Mouse (Mus musculus): ENCODE results near the gene Hivep3. TPM values are rescaled to one million over a fixed set of nuclear protein-coding genes. Genes with fewer than 3 reads are reported as not detected.

The Hivep3 gene
- total and polyA plus RNA-seq, 2 experiments = 0.95 to 1.5 TPM

DNA sequence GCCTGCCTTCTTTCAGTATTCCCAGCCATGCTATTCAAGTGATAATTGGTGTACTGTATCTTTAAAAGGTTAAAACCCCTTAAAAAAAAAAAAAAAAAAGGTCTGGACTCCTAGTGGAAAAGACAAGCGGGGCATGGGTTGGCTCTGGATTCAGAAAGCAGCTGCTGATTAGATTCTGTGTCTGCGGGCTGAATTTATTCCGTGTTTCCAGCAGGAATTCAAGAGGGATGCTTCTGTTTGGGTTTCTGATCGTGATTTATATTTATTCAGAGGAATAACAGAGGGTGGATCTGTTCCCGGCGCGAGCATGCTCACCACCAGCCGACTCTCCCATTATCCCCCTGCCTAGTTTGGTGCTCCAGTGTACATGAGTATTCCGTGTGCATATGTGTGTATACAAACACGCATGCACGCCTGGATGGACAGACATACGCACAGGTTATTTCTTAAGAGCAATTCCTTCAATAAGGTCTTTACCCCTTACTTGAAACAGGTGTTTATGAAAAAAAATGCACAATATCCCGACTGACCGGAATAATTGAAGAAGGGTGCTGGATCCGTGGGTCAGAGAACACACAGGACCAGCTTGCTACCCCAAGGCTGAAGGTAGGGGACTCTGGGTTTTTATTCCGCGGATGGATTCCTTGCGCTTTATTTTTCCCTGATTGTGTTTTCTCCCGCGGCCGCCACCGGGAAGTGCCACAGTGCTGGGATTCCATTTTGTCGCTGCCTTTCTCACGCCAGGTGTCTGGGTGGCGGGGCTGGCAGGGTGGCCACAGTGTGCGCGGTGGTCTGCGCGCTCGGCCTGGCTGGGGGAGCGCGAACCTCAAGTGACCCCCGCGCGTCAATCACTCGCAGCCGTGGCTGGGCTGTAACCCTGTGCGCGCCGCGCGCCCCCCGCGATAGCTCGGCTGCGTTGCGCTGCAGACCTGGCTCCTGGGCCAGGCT is 80.9 kb downstream of the Hivep3 start:
- Histone ChIP-seq H3K4me3 (ENCODE audit: insufficient read depth, low read depth, low read length) (peak overlapping the region; percentile 66), H3K36me3 (ENCODE audit: control insufficient read depth, insufficient read depth, low read length) (no peaks in the 10 kb centered on the region), H3K4me1 (ENCODE audit: control insufficient read depth, insufficient read depth, low read length) (0 out of 2 replicates have a peak, but pooled peaks cover 1% of the 10 kb centered on the region), H3K79me2 (ENCODE audit: control insufficient read depth, insufficient read depth, low read length) (peaks cover 4% of the 10 kb centered on the region; the same call in 1 of the 2 replicates), H3K27ac (replicated peaks; ENCODE audit: insufficient read depth, low read depth, low read length) (no peak overlapping the region; the same call in 1 of the 2 replicates), H3K9ac (ENCODE audit: low read depth, low read length) (peak overlapping the region; percentile 68), H3K27me3 (ENCODE audit: control insufficient read depth, insufficient read depth, low read length) (peaks cover 9% of the 10 kb centered on the region; the same call in 1 of the 2 replicates)
- no peak for TF ChIP-seq POLR2A (IDR thresholded peaks at IDR 0.05; ENCODE audit: extremely low read depth, insufficient read depth, low read length)
- TF ChIP-seq CTCF (IDR thresholded peaks at IDR 0.05; ENCODE audit: low read depth, low read length) = no peak
- no peak for DNase-seq (ENCODE audit: extremely low read depth, low read depth, low spot score)
- WGBS = 8% methylated on average over 47 of the region's 47 CpGs

DNA sequence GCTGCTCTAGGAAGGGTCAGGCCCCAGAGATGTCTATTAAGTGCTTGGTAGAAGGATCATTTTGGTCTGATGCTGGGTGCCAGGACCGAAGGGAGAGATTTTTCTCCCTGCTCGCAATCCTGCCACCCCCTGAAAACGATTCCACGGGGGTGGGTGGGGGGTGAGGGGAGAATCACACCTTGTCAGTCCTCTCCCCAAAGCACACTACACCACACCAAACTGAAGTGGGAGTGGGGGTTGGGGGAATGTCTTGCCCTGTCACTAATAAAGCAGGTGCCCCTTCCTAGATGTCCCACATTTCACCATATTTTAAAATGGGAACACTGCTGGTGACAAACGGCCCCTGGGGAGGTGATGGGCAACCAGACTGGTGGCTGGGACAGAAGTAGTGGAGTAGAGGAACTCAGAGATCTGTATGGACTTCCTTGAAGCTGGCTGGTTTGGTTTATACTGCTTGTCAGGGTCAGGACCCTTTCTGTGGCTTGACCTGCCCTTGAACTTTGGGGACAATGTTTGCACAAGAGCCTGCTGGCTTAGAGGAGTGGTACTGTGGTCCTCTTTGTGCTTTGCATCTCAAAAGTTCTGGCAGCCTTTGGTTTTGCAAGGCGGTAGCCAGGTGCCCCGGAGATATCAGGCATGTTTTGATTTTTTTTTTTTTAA is 81.7 kb downstream of the Hivep3 start:
- H3K9ac ChIP-seq (ENCODE audit: low read depth, low read length) = peak overlapping the region; percentile 68

DNA sequence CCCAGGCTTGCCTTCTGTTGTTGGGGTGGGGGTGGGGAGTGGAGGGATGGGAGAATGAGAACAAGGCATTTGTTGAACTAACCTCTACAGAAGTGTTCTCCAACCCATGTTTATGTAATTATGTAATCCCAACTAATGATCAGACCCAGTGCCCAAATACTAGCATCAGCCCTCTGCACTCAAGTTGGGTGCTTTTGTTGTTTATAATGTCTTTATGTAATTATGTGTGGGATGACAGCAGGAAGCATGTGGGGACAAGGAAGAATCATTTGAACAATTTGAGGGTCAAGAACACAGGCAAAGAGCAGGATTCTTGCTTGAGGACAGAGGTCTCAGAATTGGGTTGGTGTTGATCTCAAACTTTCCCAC is 82.2 kb downstream of the Hivep3 start:
- Histone ChIP-seq H3K79me2 (ENCODE audit: control insufficient read depth, insufficient read depth, low read length) (peaks cover 4% of the 10 kb centered on the region; the same call in 1 of the 2 replicates), H3K4me1 (ENCODE audit: control insufficient read depth, insufficient read depth, low read length) (0 out of 2 replicates have a peak, but pooled peaks cover 1% of the 10 kb centered on the region), H3K4me3 (ENCODE audit: insufficient read depth, low read depth, low read length) (no peak overlapping the region), H3K36me3 (ENCODE audit: control insufficient read depth, insufficient read depth, low read length) (no peaks in the 10 kb centered on the region), H3K27me3 (ENCODE audit: control insufficient read depth, insufficient read depth, low read length) (peaks cover 9% of the 10 kb centered on the region; the same call in 1 of the 2 replicates), H3K27ac (replicated peaks; ENCODE audit: insufficient read depth, low read depth, low read length) (no peak overlapping the region), H3K9ac (ENCODE audit: low read depth, low read length) (no peak overlapping the region)
- no peak for DNase-seq (ENCODE audit: extremely low read depth, low read depth, low spot score)
- no peak for TF ChIP-seq POLR2A (IDR thresholded peaks at IDR 0.05; ENCODE audit: extremely low read depth, insufficient read depth, low read length)
- no peak for TF ChIP-seq CTCF (IDR thresholded peaks at IDR 0.05; ENCODE audit: low read depth, low read length)

More for the DNA sequence above, 81.7 kb downstream of the Hivep3 start:
- 11% methylated on average over 7 of the region's 7 CpGs for WGBS
- Histone ChIP-seq H3K36me3 (ENCODE audit: control insufficient read depth, insufficient read depth, low read length) (no peaks in the 10 kb centered on the region), H3K79me2 (ENCODE audit: control insufficient read depth, insufficient read depth, low read length) (peaks cover 4% of the 10 kb centered on the region; the same call in 1 of the 2 replicates), H3K27me3 (ENCODE audit: control insufficient read depth, insufficient read depth, low read length) (peaks cover 9% of the 10 kb centered on the region; the same call in 1 of the 2 replicates), H3K4me3 (ENCODE audit: insufficient read depth, low read depth, low read length) (peak overlapping the region; percentile 66), H3K4me1 (ENCODE audit: control insufficient read depth, insufficient read depth, low read length) (0 out of 2 replicates have a peak, but pooled peaks cover 1% of the 10 kb centered on the region), H3K27ac (replicated peaks; ENCODE audit: insufficient read depth, low read depth, low read length) (no peak overlapping the region; the same call in 1 of the 2 replicates)
- no peak for DNase-seq (ENCODE audit: extremely low read depth, low read depth, low spot score)
- no peak for TF ChIP-seq CTCF (IDR thresholded peaks at IDR 0.05; ENCODE audit: low read depth, low read length)
- no peak for TF ChIP-seq POLR2A (IDR thresholded peaks at IDR 0.05; ENCODE audit: extremely low read depth, insufficient read depth, low read length)

DNA sequence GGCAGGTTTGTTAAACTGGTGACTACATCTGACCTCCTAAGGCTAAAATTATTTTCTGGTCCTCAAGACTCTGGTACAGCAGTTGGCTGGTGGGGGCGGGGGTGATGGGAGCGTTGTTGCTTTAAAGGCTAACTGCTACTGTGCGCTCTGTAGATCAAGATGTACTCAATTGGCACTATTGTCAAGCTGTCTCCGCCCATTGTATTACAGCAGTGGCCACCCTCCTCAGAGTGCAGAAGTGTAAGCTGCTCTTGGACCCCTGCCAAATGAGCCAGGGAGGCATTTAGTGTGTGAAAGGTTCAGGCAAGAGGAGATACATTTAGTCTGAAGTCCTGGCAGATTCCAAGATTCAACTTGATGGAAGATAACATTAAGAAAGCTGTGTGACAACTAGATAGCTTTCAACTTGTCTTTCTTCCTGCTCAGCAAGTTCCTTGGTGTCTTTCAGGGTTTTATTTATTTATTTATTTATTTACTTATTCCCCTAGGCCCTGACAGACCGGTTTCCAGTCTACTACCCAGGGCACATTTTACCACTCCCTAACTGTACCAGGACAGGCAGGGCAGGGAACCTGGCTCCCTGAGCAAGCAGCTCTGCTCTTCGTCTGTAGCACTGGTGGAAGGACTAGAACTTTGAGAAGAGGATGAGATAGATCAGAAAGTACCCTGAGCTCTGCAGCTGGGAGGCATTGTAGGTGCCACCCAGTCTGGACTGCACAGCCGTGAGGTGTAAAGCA is 83.2 kb downstream of the Hivep3 start:
- Histone ChIP-seq H3K36me3 (ENCODE audit: control insufficient read depth, insufficient read depth, low read length) (no peaks in the 10 kb centered on the region), H3K4me1 (ENCODE audit: control insufficient read depth, insufficient read depth, low read length) (0 out of 2 replicates have a peak, but pooled peaks cover 1% of the 10 kb centered on the region), H3K27ac (replicated peaks; ENCODE audit: insufficient read depth, low read depth, low read length) (no peak overlapping the region), H3K27me3 (ENCODE audit: control insufficient read depth, insufficient read depth, low read length) (peaks cover 9% of the 10 kb centered on the region; the same call in 1 of the 2 replicates), H3K9ac (ENCODE audit: low read depth, low read length) (no peak overlapping the region), H3K4me3 (ENCODE audit: insufficient read depth, low read depth, low read length) (no peak overlapping the region), H3K79me2 (ENCODE audit: control insufficient read depth, insufficient read depth, low read length) (peaks cover 4% of the 10 kb centered on the region; the same call in 1 of the 2 replicates)
- TF ChIP-seq POLR2A (IDR thresholded peaks at IDR 0.05; ENCODE audit: extremely low read depth, insufficient read depth, low read length) = no peak
- TF ChIP-seq CTCF (IDR thresholded peaks at IDR 0.05; ENCODE audit: low read depth, low read length) = no peak
- DNase-seq (ENCODE audit: extremely low read depth, low read depth, low spot score) = no peak
- 74% methylated on average over 7 of the region's 7 CpGs for WGBS

DNA sequence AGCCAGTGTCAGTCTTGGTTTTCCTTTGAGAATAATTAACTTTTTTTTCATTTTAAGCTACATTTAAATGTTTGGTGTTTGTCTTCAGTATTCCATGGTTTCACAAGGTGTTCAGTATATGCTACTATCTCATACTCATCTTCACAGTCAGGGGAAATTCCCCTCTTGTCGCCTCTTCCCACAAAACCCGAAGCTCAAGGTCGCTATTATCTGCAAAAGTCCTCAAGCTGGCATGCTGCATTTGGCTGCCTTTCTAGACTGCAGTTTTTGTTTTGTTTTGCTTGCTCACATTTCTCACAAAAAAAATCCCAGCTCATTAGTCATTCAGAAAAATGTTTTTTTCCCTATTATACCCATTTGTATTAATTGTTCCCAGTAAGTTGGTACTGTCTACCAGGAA is 92.4 kb downstream of the Hivep3 start:
- no peak overlapping the region for H3K9ac ChIP-seq (ENCODE audit: low read depth, low read length)
- H3K79me2 ChIP-seq (ENCODE audit: control insufficient read depth, insufficient read depth, low read length) = no peaks in the 10 kb centered on the region
- DNase-seq (ENCODE audit: extremely low read depth, low read depth, low spot score) = no peak
- no peaks in the 10 kb centered on the region for H3K36me3 ChIP-seq (ENCODE audit: control insufficient read depth, insufficient read depth, low read length)
- no peaks in the 10 kb centered on the region for H3K27me3 ChIP-seq (ENCODE audit: control insufficient read depth, insufficient read depth, low read length)
- 38% methylated on average over 3 of the region's 3 CpGs for WGBS
- no peak for TF ChIP-seq POLR2A (IDR thresholded peaks at IDR 0.05; ENCODE audit: extremely low read depth, insufficient read depth, low read length)
- no peak overlapping the region for H3K27ac ChIP-seq (replicated peaks; ENCODE audit: insufficient read depth, low read depth, low read length)
- no peaks in the 10 kb centered on the region for H3K4me1 ChIP-seq (ENCODE audit: control insufficient read depth, insufficient read depth, low read length)
- no peak overlapping the region for H3K4me3 ChIP-seq (ENCODE audit: insufficient read depth, low read depth, low read length)
